29 mouse cellular contexts compared by ENCODE assay signal in genomic region chr4:109498476-109498875, GRCm38 (mm10). TPM values are rescaled to one million over a fixed set of nuclear protein-coding genes. Genes with fewer than 3 reads are reported as not detected.
DNase-seq lines count a peak whose midpoint lies in the region; ATAC-seq lines count a peak whose summit lies in the region.
"Had no signal": no experiment of that assay in that cellular context is flagged by ENCODE, and none has a peak within 500 bp of the region (broad histone marks: within the 10 kb centered on the region; RNA-seq: fewer than 3 reads in every experiment).

No protein-coding gene starts in this region.

- H3K27ac ChIP-seq in heart, embryonic 12.5 days (ENCODE audit: poor library complexity, severe bottlenecking) = no peak overlapping the region
- no peak overlapping the region for H3K27ac ChIP-seq in liver, embryonic 11.5 days (ENCODE audit: low read depth, low read length)
- H3K27ac ChIP-seq in lung, embryonic 16.5 days (ENCODE audit: low read length) = no peak overlapping the region
- H3K27ac ChIP-seq in embryonic facial prominence, embryonic 14.5 days (replicated peaks; ENCODE audit: low read depth, low read length) = no peak overlapping the region
- H3K27ac ChIP-seq in kidney, embryonic 16.5 days (ENCODE audit: low read length) = no peak overlapping the region
- H3K27ac ChIP-seq: embryonic facial prominence, embryonic 12.5 days; forebrain, embryonic 12.5 days; forebrain, embryonic 15.5 days; heart, adult 2 months; heart, embryonic 10.5 days; hindbrain, embryonic 14.5 days; hindbrain, postnatal 0 days had no signal

- H3K9me3 ChIP-seq in heart, embryonic 12.5 days (replicated peaks) = no peaks in the 10 kb centered on the region
- H3K9me3 ChIP-seq in liver, embryonic 11.5 days (ENCODE audit: control insufficient read depth, low read length) = no peaks in the 10 kb centered on the region
- H3K9me3 ChIP-seq in lung, embryonic 16.5 days (ENCODE audit: control insufficient read depth, low read length) = no peaks in the 10 kb centered on the region
- no peaks in the 10 kb centered on the region for H3K9me3 ChIP-seq in embryonic facial prominence, embryonic 14.5 days (ENCODE audit: control insufficient read depth, low read length)
- H3K9me3 ChIP-seq in kidney, embryonic 16.5 days (ENCODE audit: low read length) = no peaks in the 10 kb centered on the region
- H3K9me3 ChIP-seq: embryonic facial prominence, embryonic 12.5 days; forebrain, embryonic 12.5 days; forebrain, embryonic 15.5 days; heart, embryonic 10.5 days had no signal

- ATAC-seq in heart, embryonic 12.5 days (ENCODE audit: insufficient number of reproducible peaks, low FRiP score) = no peak
- ATAC-seq in liver, embryonic 11.5 days (replicated peaks; ENCODE audit: low FRiP score) = no peak
- ATAC-seq in lung, embryonic 16.5 days (ENCODE audit: low read depth) = peak; percentile 28; the same call in 1 of the 2 replicates
- ATAC-seq in embryonic facial prominence, embryonic 14.5 days (ENCODE audit: low read depth) = no peak
- ATAC-seq in kidney, embryonic 16.5 days (ENCODE audit: low FRiP score, low TSS enrichment) = no peak
- ATAC-seq: CD4-positive, CD25-positive, alpha-beta regulatory T cell, adult 4 months; forebrain, embryonic 15.5 days; hindbrain, postnatal 0 days; inflammation-experienced regulatory T-cells, adult 6 months had no signal

- no peaks in the 10 kb centered on the region for H3K27me3 ChIP-seq in heart, embryonic 12.5 days (replicated peaks)
- H3K27me3 ChIP-seq in liver, embryonic 11.5 days (replicated peaks; ENCODE audit: control insufficient read depth, insufficient read depth, low read length) = no peaks in the 10 kb centered on the region
- H3K27me3 ChIP-seq in lung, embryonic 16.5 days (ENCODE audit: control insufficient read depth, insufficient read depth, low read depth, low read length) = no peaks in the 10 kb centered on the region
- no peaks in the 10 kb centered on the region for H3K27me3 ChIP-seq in embryonic facial prominence, embryonic 14.5 days (replicated peaks; ENCODE audit: control insufficient read depth, insufficient read depth, low read length)
- no peaks in the 10 kb centered on the region for H3K27me3 ChIP-seq in kidney, embryonic 16.5 days (ENCODE audit: insufficient read depth, low read length)
- H3K27me3 ChIP-seq: embryonic facial prominence, embryonic 12.5 days; forebrain, embryonic 12.5 days; forebrain, embryonic 15.5 days had no signal

- no peak overlapping the region for H3K4me2 ChIP-seq in heart, embryonic 12.5 days
- H3K4me2 ChIP-seq in liver, embryonic 11.5 days = no peak overlapping the region
- H3K4me2 ChIP-seq in lung, embryonic 16.5 days (ENCODE audit: low read depth, low read length) = no peak overlapping the region
- H3K4me2 ChIP-seq in embryonic facial prominence, embryonic 14.5 days (ENCODE audit: low read depth, low read length) = no peak overlapping the region
- H3K4me2 ChIP-seq in kidney, embryonic 16.5 days (replicated peaks; ENCODE audit: low read depth, low read length) = no peak overlapping the region
- H3K4me2 ChIP-seq: embryonic facial prominence, embryonic 12.5 days; forebrain, embryonic 12.5 days; forebrain, embryonic 15.5 days; hindbrain, embryonic 14.5 days had no signal

- peak; percentile 53 for DNase-seq in heart, adult 11 months
- DNase-seq in liver, embryonic 11.5 days (ENCODE audit: low spot score) = peak; percentile 9
- DNase-seq in liver = no peak
- DNase-seq in lung, adult 18-20 months = no peak
- DNase-seq in embryonic facial prominence, embryonic 14.5 days (ENCODE audit: low spot score) = peak; percentile 42
- DNase-seq: adrenal gland, adult 2 months; adrenal gland, postnatal 14 days; cerebellum, adult 11 months; cerebellum, adult 2 months; cerebellum, adult 9-11 months; cerebellum, postnatal 25 days; gastrocnemius, postnatal 25 days; heart, adult 2 months had no signal

- H3K9ac ChIP-seq in heart, embryonic 12.5 days = no peak overlapping the region
- H3K9ac ChIP-seq in liver, embryonic 11.5 days (ENCODE audit: low read depth, low read length) = no peak overlapping the region
- no peak overlapping the region for H3K9ac ChIP-seq in lung, embryonic 16.5 days (ENCODE audit: low read length)
- no peak overlapping the region for H3K9ac ChIP-seq in embryonic facial prominence, embryonic 14.5 days (ENCODE audit: low read depth, low read length)
- no peak overlapping the region for H3K9ac ChIP-seq in kidney, embryonic 16.5 days (replicated peaks; ENCODE audit: low read length)
- H3K9ac ChIP-seq: embryonic facial prominence, embryonic 12.5 days; forebrain, embryonic 12.5 days; forebrain, embryonic 15.5 days; hindbrain, embryonic 14.5 days had no signal

- no peaks in the 10 kb centered on the region for H3K36me3 ChIP-seq in heart, embryonic 12.5 days
- no peaks in the 10 kb centered on the region for H3K36me3 ChIP-seq in liver, embryonic 11.5 days (ENCODE audit: control insufficient read depth, insufficient read depth, low read length)
- no peaks in the 10 kb centered on the region for H3K36me3 ChIP-seq in lung, embryonic 16.5 days (ENCODE audit: control insufficient read depth, insufficient read depth, low read length)
- H3K36me3 ChIP-seq in embryonic facial prominence, embryonic 14.5 days (ENCODE audit: control insufficient read depth, insufficient read depth, low read length) = no peaks in the 10 kb centered on the region
- no peaks in the 10 kb centered on the region for H3K36me3 ChIP-seq in kidney, embryonic 16.5 days (ENCODE audit: insufficient read depth, low read length)
- H3K36me3 ChIP-seq: embryonic facial prominence, embryonic 12.5 days; forebrain, embryonic 12.5 days; forebrain, embryonic 15.5 days; heart, embryonic 10.5 days had no signal

- 68% methylated on average over 11 of the region's 11 CpGs for WGBS in heart, embryonic 12.5 days
- 78% methylated on average over 11 of the region's 11 CpGs for WGBS in liver, embryonic 11.5 days
- 51% methylated on average over 11 of the region's 11 CpGs for WGBS in lung, embryonic 16.5 days
- WGBS in embryonic facial prominence, embryonic 14.5 days = 36% methylated on average over 11 of the region's 11 CpGs
- 81% methylated on average over 11 of the region's 11 CpGs for WGBS in kidney, embryonic 16.5 days

- H3K4me3 ChIP-seq in heart, embryonic 12.5 days = no peak overlapping the region
- H3K4me3 ChIP-seq in liver, embryonic 11.5 days (ENCODE audit: low read depth, low read length) = no peak overlapping the region
- no peak overlapping the region for H3K4me3 ChIP-seq in lung, embryonic 16.5 days (ENCODE audit: low read length)
- no peak overlapping the region for H3K4me3 ChIP-seq in embryonic facial prominence, embryonic 14.5 days (ENCODE audit: low read depth, low read length)
- H3K4me3 ChIP-seq in kidney, embryonic 16.5 days (ENCODE audit: low read length) = no peak overlapping the region
- H3K4me3 ChIP-seq: embryonic facial prominence, embryonic 12.5 days; erythroblast, embryonic 14.5 days; forebrain, embryonic 12.5 days; forebrain, embryonic 15.5 days; heart, adult 2 months; heart, embryonic 10.5 days had no signal

- H3K4me1 ChIP-seq in heart, embryonic 12.5 days (replicated peaks) = no peaks in the 10 kb centered on the region
- no peaks in the 10 kb centered on the region for H3K4me1 ChIP-seq in liver, embryonic 11.5 days (replicated peaks; ENCODE audit: control insufficient read depth, insufficient read depth, low read length)
- no peaks in the 10 kb centered on the region for H3K4me1 ChIP-seq in lung, embryonic 16.5 days (replicated peaks; ENCODE audit: control insufficient read depth, insufficient read depth, low read length)
- H3K4me1 ChIP-seq in embryonic facial prominence, embryonic 14.5 days (ENCODE audit: control insufficient read depth, insufficient read depth, low read length) = no peaks in the 10 kb centered on the region
- no peaks in the 10 kb centered on the region for H3K4me1 ChIP-seq in kidney, embryonic 16.5 days (ENCODE audit: insufficient read depth, low read length)
- H3K4me1 ChIP-seq: embryonic facial prominence, embryonic 12.5 days; forebrain, embryonic 12.5 days; forebrain, embryonic 15.5 days; heart, embryonic 10.5 days had no signal

RNA-seq across cellular contexts. Expression of gene Rnf11, which starts 13.9 kb away (rescaled TPM):
- polyA plus RNA-seq in heart, embryonic 12.5 days (2016; fragmentation: Nextera tagmentation; extraction: Ambion mirVana) = 62.2 and 63.9 TPM in 2 replicates
- polyA plus RNA-seq in liver, embryonic 11.5 days (2014; fragmentation: Nextera tagmentation; extraction: Ambion mirVana) = 25.0 and 25.2 TPM in 2 replicates
- polyA plus RNA-seq in lung, embryonic 16.5 days (2015; fragmentation: Nextera tagmentation; extraction: Ambion mirVana) = 35.9 and 36.2 TPM in 2 replicates
- polyA plus RNA-seq in embryonic facial prominence, embryonic 14.5 days (2014; fragmentation: Nextera tagmentation; extraction: Ambion mirVana) = 75.1 and 76.1 TPM in 2 replicates
- 29.0 and 29.3 TPM in 2 replicates for polyA plus RNA-seq in kidney, embryonic 16.5 days (2015; fragmentation: Nextera tagmentation; extraction: Ambion mirVana)

RNA-seq across cellular contexts. Expression of gene 4930522H14Rik, which starts 32.6 kb away (rescaled TPM):
- not detected in 2 replicates for polyA plus RNA-seq in heart, embryonic 12.5 days (2016; fragmentation: Nextera tagmentation; extraction: Ambion mirVana)
- polyA plus RNA-seq in liver, embryonic 11.5 days (2014; fragmentation: Nextera tagmentation; extraction: Ambion mirVana) = not detected in 2 replicates
- polyA plus RNA-seq in lung, embryonic 16.5 days (2015; fragmentation: Nextera tagmentation; extraction: Ambion mirVana) = not detected in 2 replicates
- polyA plus RNA-seq in embryonic facial prominence, embryonic 14.5 days (2014; fragmentation: Nextera tagmentation; extraction: Ambion mirVana) = not detected in 2 replicates
- polyA plus RNA-seq in kidney, embryonic 16.5 days (2015; fragmentation: Nextera tagmentation; extraction: Ambion mirVana) = not detected in 2 replicates
- polyA plus RNA-seq: adrenal gland, adult 2 months; C2C12; CD4-positive, CD25-positive, alpha-beta regulatory T cell, adult 4 months; cerebellum, adult 2 months; embryonic facial prominence, embryonic 12.5 days; erythroblast, embryonic 14.5 days; forebrain, embryonic 12.5 days; forebrain, embryonic 15.5 days; gonadal fat pad, adult 2 months; heart, adult 2 months; heart, embryonic 10.5 days; heart, embryonic 14.5 days; heart, postnatal 0 days; hindbrain, embryonic 14.5 days; hindbrain, postnatal 0 days; inflammation-experienced regulatory T-cells, adult 6 months had no signal

Comparison
In these comparisons a context has a peak if more than half of its experiments do, and no peak if none do; other contexts are left out.
1. DNase-seq: peak in heart, adult 11 months (single experiment), liver, embryonic 11.5 days (single experiment) and embryonic facial prominence, embryonic 14.5 days (single experiment); none in liver (single experiment) and lung, adult 18-20 months (0 of 2).